Mouse (Mus musculus): ENCODE results near the gene Fchsd2.
"Not testable (repeated sequence)": the region's sequence is repeated elsewhere in the genome, so short reads cannot be mapped to it uniquely, and the experiment has no call there.

Fchsd2 gene

GRCm38 (mm10) chr7:101113410-101113809 lies 20.7 kb downstream of the Fchsd2 start:
- DNase-seq (ENCODE audit: low spot score in 2 of 2) = no peak

- no peak for DNase-seq (ENCODE audit: low spot score in 2 of 2)
These were observed 21.7 kb downstream of the Fchsd2 start for GRCm38 (mm10) chr7:101114328-101114727.

GRCm38 (mm10) chr7:101119391-101119790 lies 26.7 kb downstream of the Fchsd2 start:
- DNase-seq (ENCODE audit: low spot score in 2 of 2) = no peak

- no peak for DNase-seq (ENCODE audit: low spot score in 2 of 2)
These were observed 31.1 kb downstream of the Fchsd2 start for GRCm38 (mm10) chr7:101123579-101124347.

- DNase-seq (ENCODE audit: low spot score in 2 of 2) = no peak
These were observed 35.1 kb downstream of the Fchsd2 start for GRCm38 (mm10) chr7:101127737-101128136.

- DNase-seq (ENCODE audit: low spot score in 2 of 2) = no peak
These were observed 35.9 kb downstream of the Fchsd2 start for GRCm38 (mm10) chr7:101128536-101128935.

GRCm38 (mm10) chr7:101130646-101131045 lies 38.0 kb downstream of the Fchsd2 start:
- no peak for DNase-seq (ENCODE audit: low spot score in 2 of 2)

- no peak for DNase-seq (ENCODE audit: low spot score in 2 of 2)
These were observed 38.6 kb downstream of the Fchsd2 start for GRCm38 (mm10) chr7:101131281-101131680.

GRCm38 (mm10) chr7:101133591-101133990 lies 40.9 kb downstream of the Fchsd2 start:
- DNase-seq (ENCODE audit: low spot score in 2 of 2) = no peak

GRCm38 (mm10) chr7:101134117-101134516 lies 41.5 kb downstream of the Fchsd2 start:
- DNase-seq (ENCODE audit: low spot score in 2 of 2) = no peak

- DNase-seq (ENCODE audit: low spot score in 2 of 2) = no peak
These were observed 46.2 kb downstream of the Fchsd2 start for GRCm38 (mm10) chr7:101138819-101139218.

- DNase-seq (ENCODE audit: low spot score in 2 of 2) = peak in 1 of 2 experiments; percentile 23
These were observed 50.2 kb downstream of the Fchsd2 start for GRCm38 (mm10) chr7:101142907-101143306.

- DNase-seq (ENCODE audit: low spot score in 2 of 2) = no peak
These were observed 51.6 kb downstream of the Fchsd2 start for GRCm38 (mm10) chr7:101144222-101144621.

GRCm38 (mm10) chr7:101149039-101149438 lies 56.4 kb downstream of the Fchsd2 start:
- no peak for DNase-seq (ENCODE audit: low spot score in 2 of 2)

- not testable (repeated sequence) for DNase-seq (ENCODE audit: low spot score in 2 of 2)
These were observed 62.2 kb downstream of the Fchsd2 start for GRCm38 (mm10) chr7:101154883-101155282.

GRCm38 (mm10) chr7:101155284-101155683 lies 62.6 kb downstream of the Fchsd2 start:
- DNase-seq (ENCODE audit: low spot score in 2 of 2) = no peak

GRCm38 (mm10) chr7:101160266-101160665 lies 67.6 kb downstream of the Fchsd2 start:
- no peak for DNase-seq (ENCODE audit: low spot score in 2 of 2)

- DNase-seq (ENCODE audit: low spot score in 2 of 2) = no peak
These were observed 70.1 kb downstream of the Fchsd2 start for GRCm38 (mm10) chr7:101162781-101163180.

- no peak for DNase-seq (ENCODE audit: low spot score in 2 of 2)
These were observed 71.2 kb downstream of the Fchsd2 start for GRCm38 (mm10) chr7:101163878-101164277.

GRCm38 (mm10) chr7:101166568-101166967 lies 73.9 kb downstream of the Fchsd2 start:
- no peak for DNase-seq (ENCODE audit: low spot score in 2 of 2)

GRCm38 (mm10) chr7:101170482-101170881 lies 77.8 kb downstream of the Fchsd2 start:
- DNase-seq (ENCODE audit: low spot score in 2 of 2) = peak; percentile 52 to 56

GRCm38 (mm10) chr7:101171002-101171401 lies 78.3 kb downstream of the Fchsd2 start:
- no peak for DNase-seq (ENCODE audit: low spot score in 2 of 2)

- DNase-seq (ENCODE audit: low spot score in 2 of 2) = no peak
These were observed 80.7 kb downstream of the Fchsd2 start for GRCm38 (mm10) chr7:101173331-101173730.

GRCm38 (mm10) chr7:101178751-101179150 lies 86.1 kb downstream of the Fchsd2 start:
- no peak for DNase-seq (ENCODE audit: low spot score in 2 of 2)

Data from heart, adult 9 months (tissue).